Mouse (Mus musculus) retina, postnatal 1 day (tissue): Measurements from ENCODE around the gene Bicc1.

ENCODE experiments used
- DNase-seq: peaks from one replicate; pipeline ENCODE4 v3.0.0-alpha.2; 2012

Bicc1 gene

GRCm38 (mm10) chr10:71050722-71051333, 108.7 kb downstream of the Bicc1 start:
- no peak for DNase-seq

GRCm38 (mm10) chr10:71049294-71049693, 110.2 kb downstream of the Bicc1 start:
- DNase-seq = no peak

GRCm38 (mm10) chr10:71044410-71044809, 115.1 kb downstream of the Bicc1 start:
- DNase-seq = no peak

GRCm38 (mm10) chr10:71041874-71042273, 117.6 kb downstream of the Bicc1 start:
- DNase-seq = no peak

- DNase-seq = no peak
Observed at GRCm38 (mm10) chr10:71036484-71036883, 123.0 kb downstream of the Bicc1 start.

GRCm38 (mm10) chr10:71028996-71029395, 130.5 kb downstream of the Bicc1 start:
- DNase-seq = no peak

- no peak for DNase-seq
Observed at GRCm38 (mm10) chr10:71028066-71028844, 131.2 kb downstream of the Bicc1 start.

- no peak for DNase-seq
Observed at GRCm38 (mm10) chr10:71025131-71025894, 134.2 kb downstream of the Bicc1 start.

GRCm38 (mm10) chr10:71024681-71025080, 134.8 kb downstream of the Bicc1 start:
- DNase-seq = no peak

GRCm38 (mm10) chr10:71023471-71023870, 136.0 kb downstream of the Bicc1 start:
- DNase-seq = no peak

- DNase-seq = no peak
Observed at GRCm38 (mm10) chr10:71020459-71020858, 139.0 kb downstream of the Bicc1 start.

GRCm38 (mm10) chr10:71019836-71020235, 139.7 kb downstream of the Bicc1 start:
- DNase-seq = no peak

GRCm38 (mm10) chr10:71009771-71010496, 149.6 kb downstream of the Bicc1 start:
- DNase-seq = no peak

GRCm38 (mm10) chr10:71008721-71009120, 150.8 kb downstream of the Bicc1 start:
- DNase-seq = no peak

GRCm38 (mm10) chr10:71007956-71008355, 151.5 kb downstream of the Bicc1 start:
- no peak for DNase-seq

- DNase-seq = no peak
Observed at GRCm38 (mm10) chr10:71007516-71007915, 152.0 kb downstream of the Bicc1 start.

GRCm38 (mm10) chr10:71007001-71007400, 152.5 kb downstream of the Bicc1 start:
- no peak for DNase-seq

- no peak for DNase-seq
Observed at GRCm38 (mm10) chr10:71002871-71003270, 156.6 kb downstream of the Bicc1 start.

- DNase-seq = no peak
Observed at GRCm38 (mm10) chr10:71002186-71002585, 157.3 kb downstream of the Bicc1 start.

GRCm38 (mm10) chr10:70998136-70998535, 161.4 kb downstream of the Bicc1 start:
- peak; percentile 17 for DNase-seq

- no peak for DNase-seq
Observed at GRCm38 (mm10) chr10:70996051-70996450, 163.4 kb downstream of the Bicc1 start.

GRCm38 (mm10) chr10:70994135-70994497, 165.4 kb downstream of the Bicc1 start:
- no peak for DNase-seq

GRCm38 (mm10) chr10:70993497-70994134, 165.9 kb downstream of the Bicc1 start:
- no peak for DNase-seq
